Mouse (Mus musculus): ENCODE data around the gene Bcl10.

DNA sequence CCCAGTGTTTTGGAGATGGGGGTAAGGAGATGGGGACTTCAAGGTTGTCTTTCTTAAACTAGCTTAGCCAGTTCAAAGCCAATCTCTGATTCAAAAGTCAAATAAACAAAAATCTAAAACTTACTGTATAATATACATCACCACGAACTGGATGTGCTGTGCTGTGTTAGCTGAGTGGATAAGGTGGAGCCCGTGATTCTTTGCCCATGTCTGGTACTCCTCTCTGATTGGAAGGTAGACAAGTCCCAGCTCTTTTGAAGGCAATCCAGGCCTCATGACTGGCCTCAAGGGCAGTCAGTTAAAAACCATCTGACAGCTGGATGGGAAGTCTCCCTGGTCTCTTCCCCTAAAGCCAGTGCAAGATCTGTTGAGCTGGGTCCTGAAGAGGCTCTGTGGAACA is 30.8 kb downstream of the Bcl10 start:
- TF ChIP-seq CTCF (IDR thresholded peaks at IDR 0.05; ENCODE audit: extremely low read depth, insufficient read length, insufficient replicate concordance, low read depth, low read length): no peak
- no peak for TF ChIP-seq POLR2A (IDR thresholded peaks at IDR 0.05; ENCODE audit: low read depth, low read length)
